Mouse (Mus musculus): ENCODE data around the gene Raver1. TPM values are rescaled to one million over a fixed set of nuclear protein-coding genes. Genes with fewer than 3 reads are reported as not detected.

Raver1 gene
- polyA plus RNA-seq, 1 experiment from 2014 or later, result 35.2 TPM

- Histone ChIP-seq H3K4me2 (replicated peaks) (peak within 1 kb of the TSS; percentile 44), H3K4me1 (replicated peaks; ENCODE audit: control insufficient read depth, insufficient read depth, low read length) (peaks cover 29% of the 10 kb centered on the region), H3K9ac (0 out of 2 replicates have a peak within 1 kb of the TSS, but pooled peaks have one; percentile 20), H3K27me3 (ENCODE audit: control insufficient read depth, insufficient read depth, low read length) (peaks cover 66% of the 10 kb centered on the region), H3K4me3 (replicated peaks; ENCODE audit: low read length) (peak within 1 kb of the TSS; percentile 19), H3K36me3 (replicated peaks; ENCODE audit: control insufficient read depth, insufficient read depth) (no peaks in the 10 kb centered on the region), H3K27ac (no peak within 1 kb of the TSS), H3K9me3 (ENCODE audit: control insufficient read depth, low read length) (no peaks in the 10 kb centered on the region)
- ATAC-seq (ENCODE audit: low FRiP score) (no peak), DNase-seq (ENCODE audit: low spot score) (peak; percentile 53)
- 3% methylated on average over 37 of the region's 37 CpGs for WGBS
Measured at GRCm38 (mm10) chr9:21029291-21030054, 62.3 kb downstream of the Raver1 start, which contains the start of gene Icam4. Gene Icam4 (plus strand): TSS chr9:21029373.

- Histone ChIP-seq H3K4me2 (replicated peaks) (no peak overlapping the region), H3K4me1 (replicated peaks; ENCODE audit: control insufficient read depth, insufficient read depth, low read length) (peaks cover 29% of the 10 kb centered on the region), H3K27me3 (ENCODE audit: control insufficient read depth, insufficient read depth, low read length) (peaks cover 58% of the 10 kb centered on the region), H3K4me3 (replicated peaks; ENCODE audit: low read length) (no peak overlapping the region), H3K36me3 (replicated peaks; ENCODE audit: control insufficient read depth, insufficient read depth) (no peaks in the 10 kb centered on the region), H3K27ac (no peak overlapping the region), H3K9me3 (ENCODE audit: control insufficient read depth, low read length) (no peaks in the 10 kb centered on the region), H3K9ac (no peak overlapping the region)
- no peak for DNase-seq (ENCODE audit: low spot score)
- WGBS, result 74% methylated on average over 6 of the region's 6 CpGs
- no peak for ATAC-seq (ENCODE audit: low FRiP score)
Measured at GRCm38 (mm10) chr9:21028560-21029110, 63.2 kb downstream of the Raver1 start.

- Histone ChIP-seq H3K4me1 (replicated peaks; ENCODE audit: control insufficient read depth, insufficient read depth, low read length) (peaks cover 21% of the 10 kb centered on the region), H3K27ac (no peak overlapping the region), H3K4me2 (replicated peaks) (no peak overlapping the region), H3K9me3 (ENCODE audit: control insufficient read depth, low read length) (no peaks in the 10 kb centered on the region), H3K27me3 (ENCODE audit: control insufficient read depth, insufficient read depth, low read length) (peaks cover 50% of the 10 kb centered on the region), H3K9ac (no peak overlapping the region), H3K4me3 (replicated peaks; ENCODE audit: low read length) (no peak overlapping the region), H3K36me3 (replicated peaks; ENCODE audit: control insufficient read depth, insufficient read depth) (no peaks in the 10 kb centered on the region)
- DNase-seq (ENCODE audit: low spot score) (no peak), ATAC-seq (ENCODE audit: low FRiP score) (no peak)
- WGBS, result 54% methylated on average over 8 of the region's 8 CpGs
Measured at GRCm38 (mm10) chr9:21027774-21028290, 64.0 kb downstream of the Raver1 start.

- H3K9ac ChIP-seq, result no peak overlapping the region
- peaks cover 43% of the 10 kb centered on the region for H3K27me3 ChIP-seq (ENCODE audit: control insufficient read depth, insufficient read depth, low read length)
- DNase-seq (ENCODE audit: low spot score), result no peak
- H3K9me3 ChIP-seq (ENCODE audit: control insufficient read depth, low read length), result no peaks in the 10 kb centered on the region
- H3K4me3 ChIP-seq (replicated peaks; ENCODE audit: low read length), result no peak overlapping the region
- ATAC-seq (ENCODE audit: low FRiP score), result no peak
- no peak overlapping the region for H3K4me2 ChIP-seq (replicated peaks)
- no peaks in the 10 kb centered on the region for H3K36me3 ChIP-seq (replicated peaks; ENCODE audit: control insufficient read depth, insufficient read depth)
- H3K4me1 ChIP-seq (replicated peaks; ENCODE audit: control insufficient read depth, insufficient read depth, low read length), result peaks cover 12% of the 10 kb centered on the region; the same call in 1 of the 2 replicates
- H3K27ac ChIP-seq, result no peak overlapping the region
- WGBS, result 85% methylated on average over 12 of the region's 12 CpGs
Measured at GRCm38 (mm10) chr9:21026849-21027248, 65.0 kb downstream of the Raver1 start.

- whole genome bisulfite sequencing, result 70% methylated on average over 19 of the region's 19 CpGs
- no peak overlapping the region for H3K27ac ChIP-seq
- no peak for ATAC-seq (ENCODE audit: low FRiP score)
- DNase-seq (ENCODE audit: low spot score), result no peak
- H3K9ac ChIP-seq, result no peak overlapping the region
- H3K4me3 ChIP-seq (replicated peaks; ENCODE audit: low read length), result no peak overlapping the region
- H3K36me3 ChIP-seq (replicated peaks; ENCODE audit: control insufficient read depth, insufficient read depth), result no peaks in the 10 kb centered on the region
- H3K4me1 ChIP-seq (replicated peaks; ENCODE audit: control insufficient read depth, insufficient read depth, low read length), result peaks cover 9% of the 10 kb centered on the region; the same call in 1 of the 2 replicates
- peaks cover 35% of the 10 kb centered on the region for H3K27me3 ChIP-seq (ENCODE audit: control insufficient read depth, insufficient read depth, low read length)
- H3K4me2 ChIP-seq (replicated peaks), result no peak overlapping the region
- H3K9me3 ChIP-seq (ENCODE audit: control insufficient read depth, low read length), result no peaks in the 10 kb centered on the region
Measured at GRCm38 (mm10) chr9:21025258-21025810, 66.5 kb downstream of the Raver1 start.

MicroRNA genes within 50 kb of the gene (microRNA counts, 519-probe panel; counts per million panel counts)
- not detected for microRNA mmu-miR-1900

Small RNA genes within 50 kb of the gene (microRNA-seq; reads per million reads assigned to microRNA genes)
- not detected for gene Mir1900
- 0.48 reads per million for gene Mir7082

Other genes with a start within 250 kb of the Raver1 start
- gene A230050P20Rik, start 223.4 kb downstream of the Raver1 start, polyA plus RNA-seq (2014; fragmentation: Nextera tagmentation; extraction: Ambion mirVana), result 5.8 and 6.9 TPM in 2 replicates
- gene Angptl6, start 212.3 kb downstream of the Raver1 start, polyA plus RNA-seq (2014; fragmentation: Nextera tagmentation; extraction: Ambion mirVana), result 11.8 and 12.8 TPM in 2 replicates
- gene Ppan, start 203.8 kb downstream of the Raver1 start, polyA plus RNA-seq (2014; fragmentation: Nextera tagmentation; extraction: Ambion mirVana), result 39.5 and 40.5 TPM in 2 replicates
- 216 and 231 TPM in 2 replicates for gene Eif3g, start 193.4 kb downstream of the Raver1 start, polyA plus RNA-seq (2014; fragmentation: Nextera tagmentation; extraction: Ambion mirVana)
- 37.8 and 41.1 TPM in 2 replicates for gene Dnmt1, start 132.1 kb downstream of the Raver1 start, polyA plus RNA-seq (2014; fragmentation: Nextera tagmentation; extraction: Ambion mirVana)
- gene S1pr2, start 115.2 kb downstream of the Raver1 start, polyA plus RNA-seq (2014; fragmentation: Nextera tagmentation; extraction: Ambion mirVana), result 8.6 and 8.8 TPM in 2 replicates
- gene Mrpl4, start 89.3 kb downstream of the Raver1 start, polyA plus RNA-seq (2014; fragmentation: Nextera tagmentation; extraction: Ambion mirVana), result 97.3 and 102 TPM in 2 replicates
- gene Icam1, start 76.0 kb downstream of the Raver1 start, polyA plus RNA-seq (2014; fragmentation: Nextera tagmentation; extraction: Ambion mirVana), result 3.6 and 3.8 TPM in 2 replicates
- 0.31 TPM in 1 of 2 replicates, not detected in the other for gene Icam4, start 62.6 kb downstream of the Raver1 start, polyA plus RNA-seq (2014; fragmentation: Nextera tagmentation; extraction: Ambion mirVana)
- 1.6 and 1.9 TPM in 2 replicates for gene Icam5, start 59.9 kb downstream of the Raver1 start, polyA plus RNA-seq (2014; fragmentation: Nextera tagmentation; extraction: Ambion mirVana)
- 1.0 and 2.0 TPM in 2 replicates for gene Zglp1, start 24.9 kb downstream of the Raver1 start, polyA plus RNA-seq (2014; fragmentation: Nextera tagmentation; extraction: Ambion mirVana)
- 1.2 and 2.4 TPM in 2 replicates for gene Gm49373, start 18.9 kb downstream of the Raver1 start, polyA plus RNA-seq (2014; fragmentation: Nextera tagmentation; extraction: Ambion mirVana)
- 67.0 and 72.0 TPM in 2 replicates for gene Fdx1l, start 18.4 kb downstream of the Raver1 start, polyA plus RNA-seq (2014; fragmentation: Nextera tagmentation; extraction: Ambion mirVana)
- gene Gm38431, start within 50 bp of the Raver1 start, polyA plus RNA-seq (2014; fragmentation: Nextera tagmentation; extraction: Ambion mirVana), result 0.95 and 1.6 TPM in 2 replicates
- 7.3 and 8.4 TPM in 2 replicates for gene Tyk2, start 39.2 kb upstream of the Raver1 start, polyA plus RNA-seq (2014; fragmentation: Nextera tagmentation; extraction: Ambion mirVana)
- 192 and 215 TPM in 2 replicates for gene Cdc37, start 58.0 kb upstream of the Raver1 start, polyA plus RNA-seq (2014; fragmentation: Nextera tagmentation; extraction: Ambion mirVana)
- gene Pde4a, start 73.7 kb upstream of the Raver1 start, polyA plus RNA-seq (2014; fragmentation: Nextera tagmentation; extraction: Ambion mirVana), result 28.8 and 35.5 TPM in 2 replicates
- gene Keap1, start 147.4 kb upstream of the Raver1 start, polyA plus RNA-seq (2014; fragmentation: Nextera tagmentation; extraction: Ambion mirVana), result 39.3 and 43.6 TPM in 2 replicates
- 3.9 and 4.1 TPM in 2 replicates for gene S1pr5, start 156.4 kb upstream of the Raver1 start, polyA plus RNA-seq (2014; fragmentation: Nextera tagmentation; extraction: Ambion mirVana)
- gene Atg4d, start 173.3 kb upstream of the Raver1 start, polyA plus RNA-seq (2014; fragmentation: Nextera tagmentation; extraction: Ambion mirVana), result 38.1 and 46.9 TPM in 2 replicates
- gene Kri1, start 196.0 kb upstream of the Raver1 start, polyA plus RNA-seq (2014; fragmentation: Nextera tagmentation; extraction: Ambion mirVana), result 11.2 and 15.6 TPM in 2 replicates
- 107 and 112 TPM in 2 replicates for gene Cdkn2d, start 199.4 kb upstream of the Raver1 start, polyA plus RNA-seq (2014; fragmentation: Nextera tagmentation; extraction: Ambion mirVana)
- gene Ap1m2, start 220.3 kb upstream of the Raver1 start, polyA plus RNA-seq (2014; fragmentation: Nextera tagmentation; extraction: Ambion mirVana), result 1.8 and 2.2 TPM in 2 replicates
- gene Slc44a2, start 228.7 kb upstream of the Raver1 start, polyA plus RNA-seq (2014; fragmentation: Nextera tagmentation; extraction: Ambion mirVana), result 58.4 and 62.3 TPM in 2 replicates

Data from hindbrain, embryonic 14.5 days (tissue).